7 mouse cellular contexts compared by ENCODE assay signal in the genomic region with DNA sequence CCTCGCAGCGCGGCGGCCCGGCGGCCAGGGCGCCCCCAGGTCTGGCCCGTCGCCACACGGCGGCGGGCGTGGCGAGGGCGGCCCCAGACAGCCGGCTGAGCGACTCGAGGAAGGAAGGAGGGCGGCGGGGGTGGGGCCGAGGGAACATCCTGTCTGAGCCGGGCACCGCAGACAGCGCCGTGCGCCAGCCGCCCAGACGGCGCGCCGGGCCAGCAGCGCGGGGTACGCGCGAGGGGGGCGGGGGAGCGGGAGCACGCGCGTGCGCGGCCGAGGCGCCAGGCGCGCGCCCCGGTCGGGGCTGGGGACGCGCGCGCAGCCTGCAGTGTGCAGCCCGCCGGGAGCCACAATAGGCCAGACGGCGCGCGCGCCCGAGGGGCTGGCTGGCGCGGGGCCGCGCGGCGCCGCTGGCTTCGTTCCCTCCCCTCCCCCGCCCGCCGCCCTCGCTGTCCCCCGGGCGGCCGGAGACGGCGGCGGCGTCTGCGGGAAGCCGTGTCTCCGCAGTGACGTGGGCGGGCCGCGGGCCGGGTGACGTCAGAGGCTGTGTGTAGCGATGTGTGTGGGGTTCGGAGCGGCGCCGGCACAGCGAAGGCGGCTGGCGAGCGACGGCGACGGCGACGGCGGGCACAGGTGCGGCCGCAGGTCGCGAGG. TPM values are rescaled to one million over a fixed set of nuclear protein-coding genes. Genes with fewer than 3 reads are reported as not detected.
DNase-seq lines count a peak whose midpoint lies in the region; ATAC-seq and TF ChIP-seq lines count a peak whose summit lies in the region.

A gene (plus strand): TSS at position 528 of the 648 bp plus-strand sequence.

- peak within 1 kb of the TSS; percentile 100 for H3K27ac ChIP-seq in intestine, postnatal 0 days (ENCODE audit: low read depth, low read length)
- peak within 1 kb of the TSS; percentile 100 for H3K27ac ChIP-seq in midbrain, embryonic 12.5 days (replicated peaks)
- peak within 1 kb of the TSS; percentile 99 for H3K27ac ChIP-seq in small intestine, adult 2 months (ENCODE audit: insufficient read depth, low read depth, low read length)

- DNase-seq in adrenal gland, adult 2 months: peak; percentile 97
- peak; percentile 92 for DNase-seq in embryo, embryonic 11.5 days (ENCODE audit: low read depth, low spot score)
- DNase-seq in gastrocnemius, postnatal 4 days (ENCODE audit: low spot score in 2 of 2): peak; percentile 87 to 94
- DNase-seq in left cerebral cortex, postnatal 4 days: peak; percentile 95

- TF ChIP-seq CTCF in intestine, postnatal 0 days (IDR thresholded peaks at IDR 0.05; ENCODE audit: low read depth): no peak; the same call in none of the 2 replicates
- TF ChIP-seq CTCF in small intestine, adult 2 months (IDR thresholded peaks at IDR 0.05; ENCODE audit: extremely low read depth, insufficient read length, insufficient replicate concordance, low read depth, low read length): no peak

- peak; percentile 74 for TF ChIP-seq POLR2A in small intestine, adult 2 months (IDR thresholded peaks at IDR 0.05; ENCODE audit: low read depth, low read length)

- peak; percentile 94 for ATAC-seq in intestine, postnatal 0 days
- ATAC-seq in midbrain, embryonic 12.5 days (ENCODE audit: low FRiP score, low read depth): peak; percentile 93

- H3K4me2 ChIP-seq in intestine, postnatal 0 days (replicated peaks; ENCODE audit: low read depth): peak within 1 kb of the TSS; percentile 85
- H3K4me2 ChIP-seq in midbrain, embryonic 12.5 days (replicated peaks): peak within 1 kb of the TSS; percentile 75

- WGBS in intestine, postnatal 0 days: under 1% methylated on average over 62 of the region's 109 CpGs
- WGBS in midbrain, embryonic 12.5 days: under 1% methylated on average over 50 of the region's 109 CpGs
- under 1% methylated on average over 80 of the region's 109 CpGs for WGBS in small intestine, adult 2 months

- intact Hi-C loops in left cerebral cortex, postnatal 4 days (cut with DNase I): loop anchor here (5.0 kb wide), 1 partner anchor 37 kb away; no protein-coding TSS in a partner anchor

- H3K4me1 ChIP-seq in intestine, postnatal 0 days (replicated peaks; ENCODE audit: control insufficient read depth, insufficient read depth, low read length): peaks cover 24% of the 10 kb centered on the region
- peaks cover 28% of the 10 kb centered on the region for H3K4me1 ChIP-seq in midbrain, embryonic 12.5 days
- peaks cover 14% of the 10 kb centered on the region for H3K4me1 ChIP-seq in small intestine, adult 2 months (ENCODE audit: control insufficient read depth, insufficient read depth, insufficient read length, low read length)

- H3K9ac ChIP-seq in intestine, postnatal 0 days (ENCODE audit: low read depth, low read length): peak within 1 kb of the TSS; percentile 96
- H3K9ac ChIP-seq in midbrain, embryonic 12.5 days (replicated peaks): peak within 1 kb of the TSS; percentile 96

- no peaks in the 10 kb centered on the region for H3K27me3 ChIP-seq in intestine, postnatal 0 days (replicated peaks; ENCODE audit: control insufficient read depth, insufficient read depth, low read length)
- no peaks in the 10 kb centered on the region for H3K27me3 ChIP-seq in midbrain, embryonic 12.5 days
- H3K27me3 ChIP-seq in small intestine, adult 2 months (ENCODE audit: control insufficient read depth, insufficient read depth, low read length): no peaks in the 10 kb centered on the region

- peak within 1 kb of the TSS; percentile 98 for H3K4me3 ChIP-seq in intestine, postnatal 0 days (ENCODE audit: low read depth, low read length)
- peak within 1 kb of the TSS; percentile 98 for H3K4me3 ChIP-seq in midbrain, embryonic 12.5 days
- H3K4me3 ChIP-seq in small intestine, adult 2 months (ENCODE audit: low read depth, low read length): peak within 1 kb of the TSS; percentile 88

- peaks cover 7% of the 10 kb centered on the region; the same call in 1 of the 2 replicates for H3K36me3 ChIP-seq in intestine, postnatal 0 days (ENCODE audit: control insufficient read depth, insufficient read depth)
- 0 out of 2 replicates have a peak, but pooled peaks cover 10% of the 10 kb centered on the region for H3K36me3 ChIP-seq in midbrain, embryonic 12.5 days
- H3K36me3 ChIP-seq in small intestine, adult 2 months (ENCODE audit: control insufficient read depth, insufficient read depth, low read length): peaks cover 9% of the 10 kb centered on the region; the same call in 1 of the 2 replicates

- H3K9me3 ChIP-seq in intestine, postnatal 0 days (ENCODE audit: control insufficient read depth): no peaks in the 10 kb centered on the region
- no peaks in the 10 kb centered on the region for H3K9me3 ChIP-seq in midbrain, embryonic 12.5 days

RNA-seq across cellular contexts. Expression of the gene that starts here (rescaled TPM):
- total RNA-seq in adrenal gland, adult 2 months (2021): 10 to 100 TPM; 36.2 to 36.9 TPM
- polyA plus RNA-seq in adrenal gland, adult 2 months (2012; rRNA removed): 2.0 and 2.1 TPM in 2 replicates
- total RNA-seq in gastrocnemius, postnatal 4 days (2021): 10 to 100 TPM; 20.3 to 26.3 TPM
- 19.1 and 22.1 TPM in 2 replicates for polyA plus RNA-seq in intestine, postnatal 0 days (2015; fragmentation: Nextera tagmentation; extraction: Ambion mirVana)
- total RNA-seq in left cerebral cortex, postnatal 4 days (2021): 10 to 100 TPM; 51.4 to 52.7 TPM
- polyA plus RNA-seq in midbrain, embryonic 12.5 days (2016; fragmentation: Nextera tagmentation; extraction: Ambion mirVana): 49.6 and 53.3 TPM in 2 replicates
- polyA plus RNA-seq in small intestine, adult 2 months (2012; rRNA removed): 3.4 and 8.5 TPM in 2 replicates

Comparison
In these comparisons a context has a peak if more than half of its experiments do, and no peak if none do; other contexts are left out.
1. Peak in every context shown above with its lines: DNase-seq, ATAC-seq, H3K4me3 ChIP-seq and H3K27ac ChIP-seq.